ENCODE assay signal across 8 mouse cellular contexts in genomic region chr8:104099347-104100099, GRCm38 (mm10). TPM values are rescaled to one million over a fixed set of nuclear protein-coding genes. Genes with fewer than 3 reads are reported as not detected.
DNase-seq lines count a peak whose midpoint lies in the region; ATAC-seq and TF ChIP-seq lines count a peak whose summit lies in the region.

No protein-coding gene starts in this region.

- no peak overlapping the region for H3K4me2 ChIP-seq in lung, postnatal 0 days (replicated peaks; ENCODE audit: low read depth, low read length)
- H3K4me2 ChIP-seq in stomach, embryonic 15.5 days, result no peak overlapping the region

- no peak overlapping the region for H3K9ac ChIP-seq in lung, postnatal 0 days (replicated peaks; ENCODE audit: low read depth)
- no peak overlapping the region for H3K9ac ChIP-seq in stomach, embryonic 15.5 days

- H3K27me3 ChIP-seq in lung, postnatal 0 days (replicated peaks; ENCODE audit: insufficient read depth, low read length), result no peaks in the 10 kb centered on the region
- H3K27me3 ChIP-seq in stomach, embryonic 15.5 days (replicated peaks), result no peaks in the 10 kb centered on the region

- DNase-seq in B cell, adult 2 months, result peak; percentile 57 to 61
- DNase-seq in adrenal gland, postnatal 10 days, result peak; percentile 39
- peak; percentile 19 to 26 for DNase-seq in kidney, adult 8-10 months
- DNase-seq in lung, postnatal 0 days (ENCODE audit: low spot score), result peak; percentile 76
- DNase-seq in urinary bladder, adult 18-20 months (ENCODE audit: low spot score in 2 of 2), result no peak
- DNase-seq in layer of hippocampus, postnatal 14 days (ENCODE audit: low spot score in 2 of 2), result no peak

- WGBS in lung, postnatal 0 days, result 42% methylated on average over 20 of the region's 20 CpGs
- WGBS in stomach, embryonic 15.5 days, result 57% methylated on average over 20 of the region's 20 CpGs

- no peak for TF ChIP-seq CTCF in lung, postnatal 0 days (IDR thresholded peaks at IDR 0.05)

- H3K4me1 ChIP-seq in lung, postnatal 0 days (ENCODE audit: insufficient read depth, low read depth, low read length), result no peaks in the 10 kb centered on the region
- no peaks in the 10 kb centered on the region for H3K4me1 ChIP-seq in stomach, embryonic 15.5 days

- peak; percentile 66 for TF ChIP-seq EP300 in lung, postnatal 0 days (IDR thresholded peaks at IDR 0.05)

- H3K27ac ChIP-seq in lung, postnatal 0 days (ENCODE audit: low read length), result peak overlapping the region; percentile 82
- peak overlapping the region; percentile 18; the same call in 1 of the 2 replicates for H3K27ac ChIP-seq in stomach, embryonic 15.5 days

- peak; percentile 88 for ATAC-seq in granulocyte monocyte progenitor cell, adult 5-6 weeks (replicated peaks; ENCODE audit: poor library complexity, severe bottlenecking)
- peak; percentile 59 for ATAC-seq in lung, postnatal 0 days
- no peak for ATAC-seq in stomach, embryonic 15.5 days (ENCODE audit: insufficient read depth, low FRiP score, low read depth)

- H3K36me3 ChIP-seq in lung, postnatal 0 days (ENCODE audit: insufficient read depth, low read length), result no peaks in the 10 kb centered on the region
- no peaks in the 10 kb centered on the region for H3K36me3 ChIP-seq in stomach, embryonic 15.5 days

- H3K9me3 ChIP-seq in lung, postnatal 0 days (ENCODE audit: low read length), result no peaks in the 10 kb centered on the region
- H3K9me3 ChIP-seq in stomach, embryonic 15.5 days, result no peaks in the 10 kb centered on the region

- no peak overlapping the region for H3K4me3 ChIP-seq in lung, postnatal 0 days (ENCODE audit: low read depth, low read length)
- H3K4me3 ChIP-seq in stomach, embryonic 15.5 days (replicated peaks), result no peak overlapping the region

RNA-seq across cellular contexts. Expression of gene Cdh5, which starts 1.9 kb away (rescaled TPM):
- 100 to 1,000 TPM; 161 to 189 TPM for total RNA-seq in adrenal gland, postnatal 10 days (2021)
- total RNA-seq in granulocyte monocyte progenitor cell, adult 5-6 weeks (2014; fragmentation: Nextera tagmentation), result 0.41 TPM in 1 of 2 replicates, not detected in the other
- not detected in 2 replicates for total RNA-seq in granulocyte monocyte progenitor cell, adult 5-6 weeks (2017)
- polyA plus RNA-seq in lung, postnatal 0 days (2015; fragmentation: Nextera tagmentation; extraction: Ambion mirVana), result 99.0 and 100 TPM in 2 replicates
- polyA plus RNA-seq in stomach, embryonic 15.5 days (2015; fragmentation: Nextera tagmentation; extraction: Ambion mirVana), result 27.0 and 29.8 TPM in 2 replicates
- total RNA-seq in layer of hippocampus, postnatal 14 days (2021), result 10 to 100 TPM; 12.4 to 14.9 TPM

Comparison
In these comparisons a context has a peak if more than half of its experiments do, and no peak if none do; other contexts are left out.
1. DNase-seq: peak in B cell, adult 2 months (2 of 2), adrenal gland, postnatal 10 days (single experiment), kidney, adult 8-10 months (2 of 2) and lung, postnatal 0 days (single experiment); none in urinary bladder, adult 18-20 months (0 of 2) and layer of hippocampus, postnatal 14 days (0 of 2).
2. RNA of gene Cdh5, which starts 1.9 kb away (total RNA-seq): 161 to 189 TPM in adrenal gland, postnatal 10 days and 12.4 to 14.9 TPM in layer of hippocampus, postnatal 14 days; 0.41 TPM in granulocyte monocyte progenitor cell, adult 5-6 weeks; every median in the first group is over 4 times any median in the second.